Mouse (Mus musculus) mouse embryonic stem cell (cell line): ENCODE results near the gene Oit1.

Source experiments
- in situ Hi-C, 2 experiments: fragments of 300-500 bp; cut with MboI; formaldehyde crosslinking; loops; 1 replicate in 1 of 2; 3 replicates in 1 of 2; pipeline ENCODE4 v1.14.3; 2019 to 2020; ENCODE audit warnings: low sequenced_read_pairs in 2 of 2, low pct_unique_long_range_greater_than_20kb in 1 of 2, mixed read lengths in 1 of 2; ENCODE audit not compliant: unreplicated experiment in 1 of 2

Oit1 gene

GRCm38 (mm10) chr14:8378685-8379313, at the start of gene Oit1:
Oit1 (minus strand) TSS chr14:8378754.
- in situ Hi-C loops: no loop called here

- in situ Hi-C loops: no loop called here
These were observed 44.3 kb upstream of the Oit1 start for GRCm38 (mm10) chr14:8422833-8423232.

- in situ Hi-C loops: no loop called here
These were observed 42.7 kb upstream of the Oit1 start for GRCm38 (mm10) chr14:8421199-8421787.

- in situ Hi-C loops: no loop called here
These were observed 40.1 kb upstream of the Oit1 start for GRCm38 (mm10) chr14:8418610-8419009.

- in situ Hi-C loops: no loop called here
These were observed 27.4 kb upstream of the Oit1 start for GRCm38 (mm10) chr14:8405946-8406345.

- in situ Hi-C loops: no loop called here
These were observed 24.8 kb upstream of the Oit1 start for GRCm38 (mm10) chr14:8403310-8403709.

- in situ Hi-C loops: no loop called here
These were observed 20.0 kb upstream of the Oit1 start for GRCm38 (mm10) chr14:8398507-8398906.

GRCm38 (mm10) chr14:8395690-8396287, 17.2 kb upstream of the Oit1 start:
- in situ Hi-C loops: no loop called here

- in situ Hi-C loops: no loop called here
These were observed 13.7 kb upstream of the Oit1 start for GRCm38 (mm10) chr14:8392181-8392825.

GRCm38 (mm10) chr14:8369394-8369793, 9.2 kb downstream of the Oit1 start:
- in situ Hi-C loops: loop anchor here in 1 of 2 experiments (25.0 kb wide), 1 partner anchor 968 kb away; no protein-coding TSS in a partner anchor

GRCm38 (mm10) chr14:8368900-8369299, 9.7 kb downstream of the Oit1 start:
- in situ Hi-C loops: loop anchor here in 1 of 2 experiments (25.0 kb wide), 1 partner anchor 968 kb away; no protein-coding TSS in a partner anchor

GRCm38 (mm10) chr14:8367727-8368520, 10.6 kb downstream of the Oit1 start:
- in situ Hi-C loops: loop anchor here in 1 of 2 experiments (25.0 kb wide), 1 partner anchor 969 kb away; no protein-coding TSS in a partner anchor

GRCm38 (mm10) chr14:8367121-8367520, 11.4 kb downstream of the Oit1 start:
- in situ Hi-C loops: loop anchor here in 1 of 2 experiments (25.0 kb wide), 1 partner anchor 970 kb away; no protein-coding TSS in a partner anchor

GRCm38 (mm10) chr14:8365833-8366232, 12.7 kb downstream of the Oit1 start:
- in situ Hi-C loops: loop anchor here in 1 of 2 experiments (25.0 kb wide), 1 partner anchor 971 kb away; no protein-coding TSS in a partner anchor

GRCm38 (mm10) chr14:8356836-8357235, 21.7 kb downstream of the Oit1 start:
- in situ Hi-C loops: loop anchor here (5.0 to 25.0 kb wide), 4 partner anchors 105 to 980 kb away; no protein-coding TSS in a partner anchor

- in situ Hi-C loops: loop anchor here (5.0 to 25.0 kb wide), 4 partner anchors 106 to 981 kb away; no protein-coding TSS in a partner anchor
These were observed 22.5 kb downstream of the Oit1 start for GRCm38 (mm10) chr14:8355999-8356501.

GRCm38 (mm10) chr14:8348927-8349326, 29.6 kb downstream of the Oit1 start:
- in situ Hi-C loops: loop anchor here (25.0 kb wide), 3 partner anchors 262 to 562 kb away; partner anchors contain the start of genes Dnase1l3 (in 1 of the 2), Gm26661 (in 1 of the 2), Pxk (in 1 of the 2) and Rpp14 (in 1 of the 2)
